Mouse (Mus musculus): ENCODE results near the gene Midn.

Gene Midn

GRCm38 (mm10) chr10:80129846-80130245 is 18.2 kb upstream of the Midn start:
- DNase-seq (ENCODE audit: low spot score in 2 of 2) = no peak

GRCm38 (mm10) chr10:80130403-80131031 is 17.6 kb upstream of the Midn start:
- DNase-seq (ENCODE audit: low spot score in 2 of 2) = no peak

- DNase-seq (ENCODE audit: low spot score in 2 of 2) = no peak
Observed at GRCm38 (mm10) chr10:80131316-80131951, 16.6 kb upstream of the Midn start.

GRCm38 (mm10) chr10:80131952-80132350 is 16.1 kb upstream of the Midn start:
- DNase-seq (ENCODE audit: low spot score in 2 of 2) = no peak

GRCm38 (mm10) chr10:80133226-80133849 is 14.7 kb upstream of the Midn start:
- DNase-seq (ENCODE audit: low spot score in 2 of 2) = no peak

- DNase-seq (ENCODE audit: low spot score in 2 of 2) = no peak
Observed at GRCm38 (mm10) chr10:80134421-80134820, 13.7 kb upstream of the Midn start.

- no peak for DNase-seq (ENCODE audit: low spot score in 2 of 2)
Observed at GRCm38 (mm10) chr10:80135161-80135560, 12.9 kb upstream of the Midn start.

- DNase-seq (ENCODE audit: low spot score in 2 of 2) = no peak
Observed at GRCm38 (mm10) chr10:80135641-80136040, 12.4 kb upstream of the Midn start.

- no peak for DNase-seq (ENCODE audit: low spot score in 2 of 2)
Observed at GRCm38 (mm10) chr10:80136179-80136951, 11.7 kb upstream of the Midn start.

GRCm38 (mm10) chr10:80136952-80137625 is 11.0 kb upstream of the Midn start:
- DNase-seq (ENCODE audit: low spot score in 2 of 2) = peak; percentile 74 to 77

- DNase-seq (ENCODE audit: low spot score in 2 of 2) = peak in 1 of 2 experiments; percentile 45
Observed at GRCm38 (mm10) chr10:80137626-80138552, 10.2 kb upstream of the Midn start.

GRCm38 (mm10) chr10:80138553-80139438 is 9.3 kb upstream of the Midn start, which contains the start of gene Atp5d:
Gene Atp5d, plus strand, starts transcription at chr10:80138632.
- no peak for DNase-seq (ENCODE audit: low spot score in 2 of 2)

- no peak for DNase-seq (ENCODE audit: low spot score in 2 of 2)
Observed at GRCm38 (mm10) chr10:80139439-80139775, 8.7 kb upstream of the Midn start.

GRCm38 (mm10) chr10:80139975-80140665 is 8.0 kb upstream of the Midn start:
- no peak for DNase-seq (ENCODE audit: low spot score in 2 of 2)

- DNase-seq (ENCODE audit: low spot score in 2 of 2) = no peak
Observed at GRCm38 (mm10) chr10:80140666-80141035, 7.4 kb upstream of the Midn start, which contains the start of gene Cbarp. Gene Cbarp, minus strand, starts transcription at chr10:80140835.

- DNase-seq (ENCODE audit: low spot score in 2 of 2) = peak; percentile 98 to 99
Observed at GRCm38 (mm10) chr10:80141243-80141642, 6.8 kb upstream of the Midn start.

- peak; percentile 88 to 91 for DNase-seq (ENCODE audit: low spot score in 2 of 2)
Observed at GRCm38 (mm10) chr10:80141786-80142529, 6.1 kb upstream of the Midn start.

- DNase-seq (ENCODE audit: low spot score in 2 of 2) = peak in 1 of 2 experiments; percentile 45
Observed at GRCm38 (mm10) chr10:80142530-80142925, 5.5 kb upstream of the Midn start.

All from natural killer cell, adult 2 months (primary cell).